Mouse (Mus musculus): ENCODE results near the gene Uqcr11.

DNA sequence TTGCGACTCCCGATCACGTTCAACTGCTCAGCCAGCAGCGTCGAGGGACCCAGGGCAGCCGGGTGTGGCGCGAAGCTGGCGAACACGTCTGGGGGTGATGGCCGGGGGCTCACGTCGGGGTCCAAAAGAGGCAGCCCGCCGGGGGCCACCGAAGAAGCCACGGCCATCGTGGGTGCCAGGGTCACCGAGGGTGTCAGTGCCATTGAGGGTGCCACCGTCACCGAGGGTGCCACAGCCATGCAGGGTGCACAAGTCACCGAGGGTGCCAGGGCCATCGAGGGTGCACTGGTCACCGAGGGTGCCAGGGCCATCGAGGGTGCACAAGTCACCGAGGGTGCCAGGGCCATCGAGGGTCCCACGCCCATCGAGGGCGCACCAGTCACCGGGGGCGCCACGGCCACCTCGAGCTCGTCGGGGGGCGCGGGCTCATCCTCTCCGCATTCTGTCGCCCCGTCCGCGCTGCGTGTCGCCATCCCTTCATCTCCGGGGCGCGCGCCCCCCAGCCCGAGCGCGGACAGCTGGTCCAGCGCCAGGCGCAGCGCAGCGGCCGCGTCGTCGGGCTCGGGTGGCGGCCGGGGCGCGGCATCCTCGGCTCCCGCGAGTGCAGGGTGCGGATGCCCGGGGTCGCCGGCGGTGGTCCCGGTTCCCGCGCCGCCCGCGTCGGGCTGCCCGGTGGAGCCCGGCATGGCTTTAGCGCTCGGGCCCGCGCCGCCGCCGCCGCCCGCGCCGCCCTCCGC is 19.7 kb downstream of the Uqcr11 start:
- TF ChIP-seq CTCF (conservative IDR thresholded peaks at IDR 0.05; ENCODE audit: low read length) (no peak), NANOG (IDR thresholded peaks at IDR 0.05; ENCODE audit: borderline replicate concordance, low read length) (no peak), POU5F1 (IDR thresholded peaks at IDR 0.05; ENCODE audit: borderline replicate concordance, low read length) (no peak)

Data from E14TG2a.4 (cell line).